Mouse (Mus musculus) heart, embryonic 16.5 days (tissue): Measurements from ENCODE around the gene Rnf6. TPM values are rescaled to one million over a fixed set of nuclear protein-coding genes. Genes with fewer than 3 reads are reported as not detected.

Source experiments
- ATAC-seq: fragments of 200-750 bp; cut with Nextera tagmentation; replicated peaks from 2 replicates; pipeline ENCODE4 v1.8.0; 2017; ENCODE audit warnings: moderate number of reproducible peaks; ENCODE audit not compliant: insufficient read depth, low FRiP score; ENCODE audit errors: extremely low read depth
- H3K27ac ChIP-seq: fragments of 300-500 bp; sonication (generic); 2 replicates; pipeline ENCODE4 v1.5.1; 2014; ENCODE audit warnings: mild to moderate bottlenecking, low read length, control low read depth, moderate library complexity
- H3K27me3 ChIP-seq: fragments of 300-500 bp; sonication (generic); 2 replicates; pipeline ENCODE4 v1.6.1; 2014; ENCODE audit warnings: low read length, mixed read lengths; ENCODE audit not compliant: control insufficient read depth, insufficient read depth
- H3K36me3 ChIP-seq: fragments of 300-500 bp; sonication (generic); 2 replicates; pipeline ENCODE4 v1.6.1; 2014; ENCODE audit not compliant: control insufficient read depth, insufficient read depth
- H3K4me1 ChIP-seq: fragments of 300-500 bp; sonication (generic); 2 replicates; pipeline ENCODE4 v1.6.1; 2014; ENCODE audit warnings: low read length, mixed read lengths; ENCODE audit not compliant: control insufficient read depth, insufficient read depth
- H3K4me2 ChIP-seq: fragments of 300-500 bp; sonication (generic); 2 replicates; pipeline ENCODE4 v1.6.1; 2014; ENCODE audit warnings: low read depth, mild to moderate bottlenecking, control low read depth, low read length
- H3K4me3 ChIP-seq: fragments of 300-500 bp; sonication (generic); 2 replicates; pipeline ENCODE4 v1.5.1; 2014; ENCODE audit warnings: mild to moderate bottlenecking, control low read depth, low read length
- H3K9ac ChIP-seq: fragments of 300-500 bp; sonication (generic); 2 replicates; pipeline ENCODE4 v1.6.1; 2014; ENCODE audit warnings: low read length, control low read depth
- H3K9me3 ChIP-seq: fragments of 300-500 bp; sonication (generic); replicated peaks from 2 replicates; pipeline ENCODE4 v1.6.1; 2016; ENCODE audit warnings: low read length; ENCODE audit not compliant: control insufficient read depth
- WGBS: fragments of 180-500 bp; shearing (Covaris S2); extraction: QIAGEN DNeasy Blood & Tissue Kit; methylation state at CpG from one replicate; pipeline ENCODE4 v1.1.7; 2014; 5-methylcytosine and 5-hydroxymethylcytosine counted together
- polyA plus RNA-seq: library from polyadenylated mRNA; unstranded; fragments of >200 nt; fragmentation: Nextera tagmentation; extraction: Ambion mirVana; gene quantifications from 2 replicates; pipeline ENCODE4 v1.2.1, GENCODE M21; 2015

Gene Rnf6
- polyA plus RNA-seq, 1 experiment from 2014 or later = 57.1 TPM

- Histone ChIP-seq H3K4me2 (no peak overlapping the region), H3K27me3 (no peaks in the 10 kb centered on the region), H3K9ac (no peak overlapping the region), H3K4me3 (no peak overlapping the region), H3K4me1 (peaks cover 16% of the 10 kb centered on the region), H3K9me3 (no peaks in the 10 kb centered on the region), H3K36me3 (no peaks in the 10 kb centered on the region), H3K27ac (no peak overlapping the region)
- no peak for ATAC-seq
- 78% methylated on average over 10 of the region's 10 CpGs for WGBS
Measured at GRCm38 (mm10) chr5:146248746-146249145, 27.4 kb upstream of the Rnf6 start.

GRCm38 (mm10) chr5:146247709-146248108 is 26.4 kb upstream of the Rnf6 start:
- ATAC-seq = no peak
- H3K4me3 ChIP-seq = no peak overlapping the region
- no peaks in the 10 kb centered on the region for H3K27me3 ChIP-seq
- no peak overlapping the region for H3K4me2 ChIP-seq
- H3K36me3 ChIP-seq = no peaks in the 10 kb centered on the region
- H3K9me3 ChIP-seq = no peaks in the 10 kb centered on the region
- WGBS = 70% methylated on average over 5 of the region's 5 CpGs
- no peak overlapping the region for H3K9ac ChIP-seq
- no peak overlapping the region for H3K27ac ChIP-seq
- H3K4me1 ChIP-seq = peaks cover 16% of the 10 kb centered on the region

- 89% methylated on average over 1 of the region's 1 CpGs for WGBS
- no peak for ATAC-seq
- Histone ChIP-seq H3K9ac (no peak overlapping the region), H3K27me3 (no peaks in the 10 kb centered on the region), H3K4me2 (no peak overlapping the region), H3K36me3 (no peaks in the 10 kb centered on the region), H3K27ac (no peak overlapping the region), H3K4me3 (no peak overlapping the region), H3K9me3 (no peaks in the 10 kb centered on the region), H3K4me1 (peaks cover 12% of the 10 kb centered on the region)
Measured at GRCm38 (mm10) chr5:146246386-146246785, 25.0 kb upstream of the Rnf6 start.

GRCm38 (mm10) chr5:146245646-146246370 is 24.5 kb upstream of the Rnf6 start:
- H3K27me3 ChIP-seq = no peaks in the 10 kb centered on the region
- no peaks in the 10 kb centered on the region for H3K9me3 ChIP-seq
- no peak overlapping the region for H3K4me2 ChIP-seq
- no peak overlapping the region for H3K27ac ChIP-seq
- no peak overlapping the region for H3K4me3 ChIP-seq
- ATAC-seq = no peak
- 84% methylated on average over 7 of the region's 7 CpGs for WGBS
- no peaks in the 10 kb centered on the region for H3K36me3 ChIP-seq
- peaks cover 10% of the 10 kb centered on the region for H3K4me1 ChIP-seq
- no peak overlapping the region for H3K9ac ChIP-seq

- 86% methylated on average over 4 of the region's 4 CpGs for WGBS
Measured at GRCm38 (mm10) chr5:146245193-146245592, 23.8 kb upstream of the Rnf6 start.

GRCm38 (mm10) chr5:146241202-146241601 is 19.8 kb upstream of the Rnf6 start:
- no peak overlapping the region for H3K4me3 ChIP-seq
- H3K27ac ChIP-seq = no peak overlapping the region
- WGBS = 95% methylated on average over 3 of the region's 3 CpGs
- H3K4me1 ChIP-seq = no peaks in the 10 kb centered on the region
- H3K27me3 ChIP-seq = no peaks in the 10 kb centered on the region
- no peaks in the 10 kb centered on the region for H3K9me3 ChIP-seq
- ATAC-seq = no peak
- H3K36me3 ChIP-seq = no peaks in the 10 kb centered on the region
- H3K4me2 ChIP-seq = no peak overlapping the region
- no peak overlapping the region for H3K9ac ChIP-seq

More at GRCm38 (mm10) chr5:146245193-146245592, 23.8 kb upstream of the Rnf6 start:
- Histone ChIP-seq H3K4me2 (no peak overlapping the region), H3K4me3 (no peak overlapping the region), H3K9me3 (no peaks in the 10 kb centered on the region), H3K27ac (no peak overlapping the region), H3K4me1 (peaks cover 4% of the 10 kb centered on the region; the same call in 1 of the 2 replicates), H3K27me3 (no peaks in the 10 kb centered on the region), H3K9ac (no peak overlapping the region), H3K36me3 (no peaks in the 10 kb centered on the region)
- no peak for ATAC-seq

GRCm38 (mm10) chr5:146240771-146241170 is 19.4 kb upstream of the Rnf6 start:
- H3K27me3 ChIP-seq = no peaks in the 10 kb centered on the region
- H3K4me1 ChIP-seq = no peaks in the 10 kb centered on the region
- H3K4me3 ChIP-seq = no peak overlapping the region
- no peak overlapping the region for H3K4me2 ChIP-seq
- H3K9ac ChIP-seq = no peak overlapping the region
- H3K27ac ChIP-seq = no peak overlapping the region
- ATAC-seq = no peak
- 93% methylated on average over 2 of the region's 2 CpGs for WGBS
- H3K9me3 ChIP-seq = no peaks in the 10 kb centered on the region
- no peaks in the 10 kb centered on the region for H3K36me3 ChIP-seq

GRCm38 (mm10) chr5:146238274-146238673 is 16.9 kb upstream of the Rnf6 start:
- Histone ChIP-seq H3K4me2 (no peak overlapping the region), H3K9ac (no peak overlapping the region), H3K4me1 (0 out of 2 replicates have a peak, but pooled peaks cover 2% of the 10 kb centered on the region), H3K36me3 (no peaks in the 10 kb centered on the region), H3K4me3 (no peak overlapping the region), H3K27ac (no peak overlapping the region), H3K9me3 (no peaks in the 10 kb centered on the region), H3K27me3 (no peaks in the 10 kb centered on the region)
- WGBS = 76% methylated on average over 10 of the region's 10 CpGs
- ATAC-seq = no peak

- H3K27me3 ChIP-seq = no peaks in the 10 kb centered on the region
- 83% methylated on average over 1 of the region's 1 CpGs for WGBS
- peaks cover 13% of the 10 kb centered on the region for H3K4me1 ChIP-seq
- no peaks in the 10 kb centered on the region for H3K9me3 ChIP-seq
- no peaks in the 10 kb centered on the region for H3K36me3 ChIP-seq
- H3K9ac ChIP-seq = no peak overlapping the region
- no peak overlapping the region for H3K4me2 ChIP-seq
- H3K4me3 ChIP-seq = no peak overlapping the region
- no peak overlapping the region for H3K27ac ChIP-seq
- no peak for ATAC-seq
Measured at GRCm38 (mm10) chr5:146234336-146234735, 13.0 kb upstream of the Rnf6 start.
